In the genomic region with DNA sequence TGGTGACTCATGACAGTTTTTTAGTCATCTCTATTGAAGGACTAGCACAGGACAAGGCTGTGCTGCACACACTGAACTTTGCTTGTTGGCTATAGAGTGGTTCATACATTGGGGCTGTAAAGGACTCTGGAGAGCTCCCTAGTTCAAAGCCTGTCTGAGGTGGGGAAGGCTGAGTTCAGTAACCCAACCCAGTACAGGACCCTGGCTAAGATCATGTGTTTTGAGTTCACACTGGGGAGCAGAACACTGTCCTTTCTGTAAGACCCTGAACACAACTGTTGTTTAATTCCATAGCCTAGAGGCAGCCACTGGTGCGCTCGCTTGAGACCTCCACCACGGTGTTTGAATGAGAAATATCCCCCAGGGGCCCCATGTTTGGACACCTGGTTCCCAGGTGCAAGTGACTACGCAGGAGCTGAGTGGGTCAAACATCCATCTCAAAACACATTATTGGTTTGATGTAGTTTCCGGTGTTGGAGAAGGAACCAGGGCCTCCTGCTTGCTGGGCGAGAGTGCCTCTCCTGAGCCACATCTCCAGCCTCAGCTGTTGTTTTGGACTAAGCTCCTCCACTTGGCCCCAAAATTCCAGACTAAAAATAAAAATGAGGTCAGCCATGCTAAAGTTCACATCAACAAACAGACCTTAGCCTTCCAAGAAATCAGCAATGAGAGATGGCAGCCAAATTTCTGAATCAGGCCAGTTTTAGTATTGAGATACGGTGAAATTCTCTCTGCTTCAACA, we compare ENCODE assay signal across 8 mouse cellular contexts. TPM values are rescaled to one million over a fixed set of nuclear protein-coding genes. Genes with fewer than 3 reads are reported as not detected.
DNase-seq lines count a peak whose midpoint lies in the region; ATAC-seq and TF ChIP-seq lines count a peak whose summit lies in the region.

No protein-coding gene starts in this region.

- peak; percentile 41 for DNase-seq in ovary, adult 18-20 months (ENCODE audit: low spot score)
- no peak for DNase-seq in ovary, postnatal 10 days (ENCODE audit: low spot score)
- peak; percentile 66 to 80 for DNase-seq in heart, adult 2 months
- DNase-seq in kidney, postnatal 25 days, result peak; percentile 33 to 52
- DNase-seq in stomach, postnatal 0 days (ENCODE audit: low spot score), result no peak
- DNase-seq in urinary bladder, adult 2 months (ENCODE audit: low spot score), result no peak
- no peak for DNase-seq in hindbrain, postnatal 0 days (ENCODE audit: low spot score)

- H3K9me3 ChIP-seq in stomach, postnatal 0 days (ENCODE audit: control insufficient read depth, low read length), result no peaks in the 10 kb centered on the region
- no peaks in the 10 kb centered on the region for H3K9me3 ChIP-seq in hindbrain, postnatal 0 days (ENCODE audit: low read length)

- no peak for TF ChIP-seq EP300 in heart, adult 2 months (IDR thresholded peaks at IDR 0.05; ENCODE audit: insufficient read depth, low read depth, low read length)
- TF ChIP-seq EP300 in stomach, postnatal 0 days (optimal IDR thresholded peaks at IDR 0.05), result no peak

- TF ChIP-seq CTCF in heart, adult 2 months (IDR thresholded peaks at IDR 0.05), result no peak
- no peak for TF ChIP-seq CTCF in stomach, postnatal 0 days (IDR thresholded peaks at IDR 0.05; ENCODE audit: low read depth)
- TF ChIP-seq CTCF in hindbrain, postnatal 0 days (IDR thresholded peaks at IDR 0.05; ENCODE audit: low read depth), result no peak

- TF ChIP-seq POLR2A in heart, adult 2 months (IDR thresholded peaks at IDR 0.05; ENCODE audit: insufficient read depth, low read depth, low read length), result no peak

- intact Hi-C loops in heart, adult 2 months (cut with DNase I), result no loop called here

- 56% methylated on average over 7 of the region's 7 CpGs for WGBS in heart, adult 2 months
- WGBS in stomach, postnatal 0 days, result 63% methylated on average over 7 of the region's 7 CpGs
- WGBS in hindbrain, postnatal 0 days, result 78% methylated on average over 7 of the region's 7 CpGs

- H3K4me2 ChIP-seq in stomach, postnatal 0 days (replicated peaks; ENCODE audit: low read depth), result no peak overlapping the region
- H3K4me2 ChIP-seq in hindbrain, postnatal 0 days (ENCODE audit: low read depth, low read length), result no peak overlapping the region

- peak; percentile 47; the same call in 1 of the 2 replicates for ATAC-seq in stomach, postnatal 0 days (ENCODE audit: low FRiP score, low TSS enrichment)
- ATAC-seq in erythroid progenitor cell, adult 5-6 weeks (replicated peaks; ENCODE audit: low FRiP score, poor library complexity, severe bottlenecking), result no peak
- no peak for ATAC-seq in hindbrain, postnatal 0 days

- H3K9ac ChIP-seq in heart, adult 2 months (ENCODE audit: low read depth, low read length), result 0 out of 2 replicates have a peak overlapping the region, but pooled peaks have one; percentile 11
- no peak overlapping the region for H3K9ac ChIP-seq in stomach, postnatal 0 days (ENCODE audit: low read length)
- H3K9ac ChIP-seq in hindbrain, postnatal 0 days (replicated peaks; ENCODE audit: low read length), result no peak overlapping the region

- H3K79me2 ChIP-seq in heart, adult 2 months (replicated peaks; ENCODE audit: control insufficient read depth, insufficient read depth, low read length), result no peaks in the 10 kb centered on the region

- peak overlapping the region; percentile 26 for H3K4me3 ChIP-seq in heart, adult 2 months
- H3K4me3 ChIP-seq in stomach, postnatal 0 days (ENCODE audit: low read depth, low read length), result no peak overlapping the region
- no peak overlapping the region for H3K4me3 ChIP-seq in hindbrain, postnatal 0 days (ENCODE audit: low read length)

- peak overlapping the region; percentile 83 for H3K27ac ChIP-seq in heart, adult 2 months
- peak overlapping the region; percentile 53 for H3K27ac ChIP-seq in stomach, postnatal 0 days (replicated peaks)
- no peak overlapping the region for H3K27ac ChIP-seq in hindbrain, postnatal 0 days

- peaks cover 9% of the 10 kb centered on the region for H3K4me1 ChIP-seq in heart, adult 2 months (ENCODE audit: control insufficient read depth, insufficient read depth, low read length)
- peaks cover 3% of the 10 kb centered on the region; the same call in 1 of the 2 replicates for H3K4me1 ChIP-seq in stomach, postnatal 0 days (replicated peaks; ENCODE audit: control insufficient read depth, insufficient read depth)
- no peaks in the 10 kb centered on the region for H3K4me1 ChIP-seq in hindbrain, postnatal 0 days (ENCODE audit: insufficient read depth, low read length)

- H3K27me3 ChIP-seq in heart, adult 2 months (ENCODE audit: control insufficient read depth, insufficient read depth, low read length), result no peaks in the 10 kb centered on the region
- H3K27me3 ChIP-seq in stomach, postnatal 0 days (ENCODE audit: control insufficient read depth, insufficient read depth, low read length), result no peaks in the 10 kb centered on the region
- H3K27me3 ChIP-seq in hindbrain, postnatal 0 days (ENCODE audit: insufficient read depth, low read length), result no peaks in the 10 kb centered on the region

- H3K36me3 ChIP-seq in heart, adult 2 months (ENCODE audit: control insufficient read depth, insufficient read depth, low read length), result peaks cover 4% of the 10 kb centered on the region; the same call in 1 of the 2 replicates
- no peaks in the 10 kb centered on the region for H3K36me3 ChIP-seq in stomach, postnatal 0 days (ENCODE audit: control insufficient read depth, insufficient read depth, low read length)
- H3K36me3 ChIP-seq in hindbrain, postnatal 0 days (ENCODE audit: insufficient read depth, low read length), result no peaks in the 10 kb centered on the region

RNA-seq across cellular contexts. Expression of a gene that starts 10.0 kb away (rescaled TPM):
- total RNA-seq in heart, adult 2 months (2021), result 10 to 100 TPM; 21.8 to 22.1 TPM
- 25.7 and 42.8 TPM in 2 replicates for polyA plus RNA-seq in heart, adult 2 months (2012; rRNA removed)
- polyA plus RNA-seq in stomach, postnatal 0 days (2015; fragmentation: Nextera tagmentation; extraction: Ambion mirVana), result 28.5 and 34.8 TPM in 2 replicates
- 14.7 and 24.9 TPM in 2 replicates for total RNA-seq in erythroid progenitor cell, adult 5-6 weeks (2015; ENCODE audit: low replicate concordance)
- total RNA-seq in erythroid progenitor cell, adult 5-6 weeks (2017; ENCODE audit: low replicate concordance), result 7.6 and 18.9 TPM in 2 replicates
- polyA plus RNA-seq in urinary bladder, adult 2 months (2012; rRNA removed), result 52.4 and 64.7 TPM in 2 replicates
- 64.8 and 68.1 TPM in 2 replicates for total RNA-seq in hindbrain, postnatal 0 days (2014; rRNA removed)
- 59.6 and 63.6 TPM in 2 replicates for polyA plus RNA-seq in hindbrain, postnatal 0 days (2015; fragmentation: Nextera tagmentation; extraction: Ambion mirVana)

RNA-seq across cellular contexts. Expression of a gene that starts 33.2 kb away (rescaled TPM):
- 10 to 100 TPM; 74.0 to 80.5 TPM for total RNA-seq in heart, adult 2 months (2021)
- polyA plus RNA-seq in heart, adult 2 months (2012; rRNA removed), result 28.2 and 44.8 TPM in 2 replicates
- 4.6 and 5.2 TPM in 2 replicates for polyA plus RNA-seq in stomach, postnatal 0 days (2015; fragmentation: Nextera tagmentation; extraction: Ambion mirVana)
- 115 and 116 TPM in 2 replicates for total RNA-seq in erythroid progenitor cell, adult 5-6 weeks (2015; ENCODE audit: low replicate concordance)
- 114 and 123 TPM in 2 replicates for total RNA-seq in erythroid progenitor cell, adult 5-6 weeks (2017; ENCODE audit: low replicate concordance)
- polyA plus RNA-seq in urinary bladder, adult 2 months (2012; rRNA removed), result 25.4 and 31.6 TPM in 2 replicates
- 81.9 and 91.5 TPM in 2 replicates for total RNA-seq in hindbrain, postnatal 0 days (2014; rRNA removed)
- 12.5 and 13.0 TPM in 2 replicates for polyA plus RNA-seq in hindbrain, postnatal 0 days (2015; fragmentation: Nextera tagmentation; extraction: Ambion mirVana)

Comparison
In these comparisons a context has a peak if more than half of its experiments do, and no peak if none do; other contexts are left out.
1. DNase-seq: peak in ovary, adult 18-20 months (single experiment), heart, adult 2 months (2 of 2) and kidney, postnatal 25 days (2 of 2); none in ovary, postnatal 10 days (single experiment), stomach, postnatal 0 days (single experiment), urinary bladder, adult 2 months (single experiment) and hindbrain, postnatal 0 days (single experiment).